Mouse (Mus musculus): Measurements from ENCODE around the gene Nelfcd. TPM values are rescaled to one million over a fixed set of nuclear protein-coding genes. Genes with fewer than 3 reads are reported as not detected.

The Nelfcd gene
- 116 and 118 TPM in 2 replicates for polyA plus RNA-seq (2015; fragmentation: Nextera tagmentation; extraction: Ambion mirVana)

GRCm38 (mm10) chr2:174415731-174416310 lies at the start of gene Nelfcd:
Gene Nelfcd (plus strand): TSS chr2:174415804.
- ATAC-seq (ENCODE audit: insufficient number of reproducible peaks, low FRiP score, low TSS enrichment, low read depth): peak; percentile 91
- H3K4me3 ChIP-seq (replicated peaks): peak within 1 kb of the TSS; percentile 66
- peak within 1 kb of the TSS; percentile 83 for H3K4me2 ChIP-seq (replicated peaks)
- H3K4me1 ChIP-seq: peaks cover 11% of the 10 kb centered on the region
- H3K27me3 ChIP-seq: no peaks in the 10 kb centered on the region
- peak within 1 kb of the TSS; percentile 68 for H3K9ac ChIP-seq
- 0% methylated on average over 40 of the region's 40 CpGs for WGBS
- H3K27ac ChIP-seq (replicated peaks): no peak within 1 kb of the TSS
- no peaks in the 10 kb centered on the region for H3K9me3 ChIP-seq (replicated peaks)
- H3K36me3 ChIP-seq: no peaks in the 10 kb centered on the region; the same call in 1 of the 2 replicates

GRCm38 (mm10) chr2:174366571-174366970 lies 49.0 kb upstream of the Nelfcd start:
- Histone ChIP-seq H3K9me3 (replicated peaks) (no peaks in the 10 kb centered on the region), H3K4me1 (no peaks in the 10 kb centered on the region), H3K27me3 (no peaks in the 10 kb centered on the region), H3K4me3 (replicated peaks) (no peak overlapping the region), H3K36me3 (no peaks in the 10 kb centered on the region), H3K4me2 (replicated peaks) (no peak overlapping the region), H3K9ac (no peak overlapping the region), H3K27ac (replicated peaks) (no peak overlapping the region)
- no peak for ATAC-seq (ENCODE audit: insufficient number of reproducible peaks, low FRiP score, low TSS enrichment, low read depth)
- WGBS: 80% methylated on average over 10 of the region's 10 CpGs

GRCm38 (mm10) chr2:174381021-174381420 lies 34.6 kb upstream of the Nelfcd start:
- 78% methylated on average over 9 of the region's 9 CpGs for WGBS
- H3K4me3 ChIP-seq (replicated peaks): no peak overlapping the region
- H3K36me3 ChIP-seq: no peaks in the 10 kb centered on the region
- H3K9ac ChIP-seq: no peak overlapping the region
- H3K9me3 ChIP-seq (replicated peaks): no peaks in the 10 kb centered on the region
- no peak for ATAC-seq (ENCODE audit: insufficient number of reproducible peaks, low FRiP score, low TSS enrichment, low read depth)
- H3K4me2 ChIP-seq (replicated peaks): no peak overlapping the region
- H3K27me3 ChIP-seq: no peaks in the 10 kb centered on the region
- no peaks in the 10 kb centered on the region for H3K4me1 ChIP-seq
- no peak overlapping the region for H3K27ac ChIP-seq (replicated peaks)

- no peaks in the 10 kb centered on the region for H3K27me3 ChIP-seq
- 90% methylated on average over 3 of the region's 3 CpGs for WGBS
- H3K27ac ChIP-seq (replicated peaks): no peak overlapping the region
- no peaks in the 10 kb centered on the region for H3K36me3 ChIP-seq
- no peak overlapping the region for H3K4me2 ChIP-seq (replicated peaks)
- H3K9ac ChIP-seq: no peak overlapping the region
- H3K4me3 ChIP-seq (replicated peaks): no peak overlapping the region
- ATAC-seq (ENCODE audit: insufficient number of reproducible peaks, low FRiP score, low TSS enrichment, low read depth): no peak
- H3K4me1 ChIP-seq: no peaks in the 10 kb centered on the region
- H3K9me3 ChIP-seq (replicated peaks): no peaks in the 10 kb centered on the region
Observed at GRCm38 (mm10) chr2:174391936-174392335, 23.7 kb upstream of the Nelfcd start.

- WGBS: 42% methylated on average over 9 of the region's 9 CpGs
- Histone ChIP-seq H3K9ac (no peak overlapping the region), H3K36me3 (no peaks in the 10 kb centered on the region), H3K4me2 (replicated peaks) (no peak overlapping the region), H3K27ac (replicated peaks) (no peak overlapping the region), H3K9me3 (replicated peaks) (no peaks in the 10 kb centered on the region), H3K4me3 (replicated peaks) (no peak overlapping the region), H3K4me1 (no peaks in the 10 kb centered on the region), H3K27me3 (no peaks in the 10 kb centered on the region)
- ATAC-seq (ENCODE audit: insufficient number of reproducible peaks, low FRiP score, low TSS enrichment, low read depth): no peak
Observed at GRCm38 (mm10) chr2:174392554-174392953, 23.1 kb upstream of the Nelfcd start.

GRCm38 (mm10) chr2:174393383-174393782 lies 22.2 kb upstream of the Nelfcd start:
- H3K9me3 ChIP-seq (replicated peaks): no peaks in the 10 kb centered on the region
- no peaks in the 10 kb centered on the region for H3K4me1 ChIP-seq
- no peaks in the 10 kb centered on the region for H3K36me3 ChIP-seq
- H3K27me3 ChIP-seq: no peaks in the 10 kb centered on the region
- no peak overlapping the region for H3K4me2 ChIP-seq (replicated peaks)
- no peak overlapping the region for H3K4me3 ChIP-seq (replicated peaks)
- no peak for ATAC-seq (ENCODE audit: insufficient number of reproducible peaks, low FRiP score, low TSS enrichment, low read depth)
- no peak overlapping the region for H3K9ac ChIP-seq
- WGBS: 75% methylated on average over 5 of the region's 5 CpGs
- H3K27ac ChIP-seq (replicated peaks): no peak overlapping the region

GRCm38 (mm10) chr2:174396643-174397042 lies 19.0 kb upstream of the Nelfcd start:
- Histone ChIP-seq H3K27ac (replicated peaks) (no peak overlapping the region), H3K4me1 (no peaks in the 10 kb centered on the region), H3K4me2 (replicated peaks) (no peak overlapping the region), H3K4me3 (replicated peaks) (no peak overlapping the region), H3K36me3 (no peaks in the 10 kb centered on the region), H3K27me3 (no peaks in the 10 kb centered on the region), H3K9ac (no peak overlapping the region), H3K9me3 (replicated peaks) (no peaks in the 10 kb centered on the region)
- 70% methylated on average over 10 of the region's 10 CpGs for WGBS
- ATAC-seq (ENCODE audit: insufficient number of reproducible peaks, low FRiP score, low TSS enrichment, low read depth): no peak

- Histone ChIP-seq H3K36me3 (no peaks in the 10 kb centered on the region), H3K27ac (replicated peaks) (no peak overlapping the region), H3K9ac (no peak overlapping the region), H3K4me3 (replicated peaks) (no peak overlapping the region), H3K4me1 (no peaks in the 10 kb centered on the region), H3K4me2 (replicated peaks) (no peak overlapping the region), H3K27me3 (no peaks in the 10 kb centered on the region), H3K9me3 (replicated peaks) (no peaks in the 10 kb centered on the region)
- WGBS: 97% methylated on average over 1 of the region's 1 CpGs
- ATAC-seq (ENCODE audit: insufficient number of reproducible peaks, low FRiP score, low TSS enrichment, low read depth): no peak
Observed at GRCm38 (mm10) chr2:174397065-174397464, 18.5 kb upstream of the Nelfcd start.

- Histone ChIP-seq H3K9me3 (replicated peaks) (no peaks in the 10 kb centered on the region), H3K27ac (replicated peaks) (no peak overlapping the region), H3K4me3 (replicated peaks) (no peak overlapping the region), H3K4me2 (replicated peaks) (no peak overlapping the region), H3K36me3 (no peaks in the 10 kb centered on the region), H3K9ac (no peak overlapping the region), H3K27me3 (no peaks in the 10 kb centered on the region), H3K4me1 (no peaks in the 10 kb centered on the region)
- ATAC-seq (ENCODE audit: insufficient number of reproducible peaks, low FRiP score, low TSS enrichment, low read depth): no peak
- 84% methylated on average over 6 of the region's 6 CpGs for WGBS
Observed at GRCm38 (mm10) chr2:174397881-174398280, 17.7 kb upstream of the Nelfcd start.

- WGBS: 72% methylated on average over 4 of the region's 4 CpGs
- no peak overlapping the region for H3K4me2 ChIP-seq (replicated peaks)
- H3K27me3 ChIP-seq: no peaks in the 10 kb centered on the region
- H3K27ac ChIP-seq (replicated peaks): no peak overlapping the region
- no peak overlapping the region for H3K4me3 ChIP-seq (replicated peaks)
- no peaks in the 10 kb centered on the region for H3K36me3 ChIP-seq
- H3K4me1 ChIP-seq: no peaks in the 10 kb centered on the region
- H3K9me3 ChIP-seq (replicated peaks): no peaks in the 10 kb centered on the region
- no peak overlapping the region for H3K9ac ChIP-seq
- no peak for ATAC-seq (ENCODE audit: insufficient number of reproducible peaks, low FRiP score, low TSS enrichment, low read depth)
Observed at GRCm38 (mm10) chr2:174400396-174400795, 15.2 kb upstream of the Nelfcd start.

GRCm38 (mm10) chr2:174410222-174410621 lies 5.4 kb upstream of the Nelfcd start:
- Histone ChIP-seq H3K9ac (no peak overlapping the region), H3K27ac (replicated peaks) (no peak overlapping the region), H3K4me2 (replicated peaks) (no peak overlapping the region), H3K4me3 (replicated peaks) (no peak overlapping the region), H3K36me3 (no peaks in the 10 kb centered on the region), H3K27me3 (no peaks in the 10 kb centered on the region), H3K9me3 (replicated peaks) (no peaks in the 10 kb centered on the region), H3K4me1 (no peaks in the 10 kb centered on the region)
- 35% methylated on average over 2 of the region's 2 CpGs for WGBS
- no peak for ATAC-seq (ENCODE audit: insufficient number of reproducible peaks, low FRiP score, low TSS enrichment, low read depth)

- Histone ChIP-seq H3K36me3 (no peaks in the 10 kb centered on the region), H3K27me3 (no peaks in the 10 kb centered on the region), H3K9ac (no peak overlapping the region), H3K9me3 (replicated peaks) (no peaks in the 10 kb centered on the region), H3K27ac (replicated peaks) (no peak overlapping the region), H3K4me1 (peaks cover 11% of the 10 kb centered on the region), H3K4me3 (replicated peaks) (no peak overlapping the region), H3K4me2 (replicated peaks) (no peak overlapping the region)
- ATAC-seq (ENCODE audit: insufficient number of reproducible peaks, low FRiP score, low TSS enrichment, low read depth): no peak
- WGBS: 74% methylated on average over 7 of the region's 7 CpGs
Observed at GRCm38 (mm10) chr2:174413127-174413526, 2.5 kb upstream of the Nelfcd start.
